Mouse (Mus musculus) heart, embryonic 16.5 days (tissue): ENCODE measurements around the gene Pdcl2. TPM values are rescaled to one million over a fixed set of nuclear protein-coding genes. Genes with fewer than 3 reads are reported as not detected.

Experiments
- ATAC-seq: fragments of 200-750 bp; cut with Nextera tagmentation; replicated peaks from 2 replicates; pipeline ENCODE4 v1.8.0; 2017; ENCODE audit warnings: moderate number of reproducible peaks; ENCODE audit not compliant: insufficient read depth, low FRiP score; ENCODE audit errors: extremely low read depth
- H3K27ac ChIP-seq: fragments of 300-500 bp; sonication (generic); 2 replicates; pipeline ENCODE4 v1.5.1; 2014; ENCODE audit warnings: mild to moderate bottlenecking, low read length, control low read depth, moderate library complexity
- H3K27me3 ChIP-seq: fragments of 300-500 bp; sonication (generic); 2 replicates; pipeline ENCODE4 v1.6.1; 2014; ENCODE audit warnings: low read length, mixed read lengths; ENCODE audit not compliant: control insufficient read depth, insufficient read depth
- H3K36me3 ChIP-seq: fragments of 300-500 bp; sonication (generic); 2 replicates; pipeline ENCODE4 v1.6.1; 2014; ENCODE audit not compliant: control insufficient read depth, insufficient read depth
- H3K4me1 ChIP-seq: fragments of 300-500 bp; sonication (generic); 2 replicates; pipeline ENCODE4 v1.6.1; 2014; ENCODE audit warnings: low read length, mixed read lengths; ENCODE audit not compliant: control insufficient read depth, insufficient read depth
- H3K4me2 ChIP-seq: fragments of 300-500 bp; sonication (generic); 2 replicates; pipeline ENCODE4 v1.6.1; 2014; ENCODE audit warnings: low read depth, mild to moderate bottlenecking, control low read depth, low read length
- H3K4me3 ChIP-seq: fragments of 300-500 bp; sonication (generic); 2 replicates; pipeline ENCODE4 v1.5.1; 2014; ENCODE audit warnings: mild to moderate bottlenecking, control low read depth, low read length
- H3K9ac ChIP-seq: fragments of 300-500 bp; sonication (generic); 2 replicates; pipeline ENCODE4 v1.6.1; 2014; ENCODE audit warnings: low read length, control low read depth
- H3K9me3 ChIP-seq: fragments of 300-500 bp; sonication (generic); replicated peaks from 2 replicates; pipeline ENCODE4 v1.6.1; 2016; ENCODE audit warnings: low read length; ENCODE audit not compliant: control insufficient read depth
- WGBS: fragments of 180-500 bp; shearing (Covaris S2); extraction: QIAGEN DNeasy Blood & Tissue Kit; methylation state at CpG from one replicate; pipeline ENCODE4 v1.1.7; 2014; 5-methylcytosine and 5-hydroxymethylcytosine counted together
- polyA plus RNA-seq: library from polyadenylated mRNA; unstranded; fragments of >200 nt; fragmentation: Nextera tagmentation; extraction: Ambion mirVana; gene quantifications from 2 replicates; pipeline ENCODE4 v1.2.1, GENCODE M21; 2015

Pdcl2 gene
- polyA plus RNA-seq: not detected in 2 replicates

- Histone ChIP-seq H3K9me3 (no peaks in the 10 kb centered on the region), H3K4me1 (no peaks in the 10 kb centered on the region), H3K27ac (no peak within 1 kb of the TSS), H3K36me3 (no peaks in the 10 kb centered on the region), H3K27me3 (no peaks in the 10 kb centered on the region), H3K4me3 (no peak within 1 kb of the TSS), H3K9ac (no peak within 1 kb of the TSS), H3K4me2 (no peak within 1 kb of the TSS)
- 90% methylated on average over 7 of the region's 7 CpGs for WGBS
- no peak for ATAC-seq
Measured at GRCm38 (mm10) chr5:76330953-76331352, at the start of gene Pdcl2. Gene Pdcl2, minus strand, starts transcription at chr5:76331156.

GRCm38 (mm10) chr5:76379216-76379615 is 48.3 kb upstream of the Pdcl2 start:
- WGBS: 32% methylated on average over 3 of the region's 3 CpGs
- Histone ChIP-seq H3K4me3 (no peak overlapping the region), H3K9me3 (no peaks in the 10 kb centered on the region), H3K27ac (no peak overlapping the region), H3K9ac (no peak overlapping the region), H3K4me2 (no peak overlapping the region), H3K4me1 (no peaks in the 10 kb centered on the region; the same call in 1 of the 2 replicates), H3K36me3 (no peaks in the 10 kb centered on the region), H3K27me3 (no peaks in the 10 kb centered on the region)
- no peak for ATAC-seq

GRCm38 (mm10) chr5:76369215-76369840 is 38.4 kb upstream of the Pdcl2 start:
- Histone ChIP-seq H3K27ac (no peak overlapping the region), H3K9ac (no peak overlapping the region), H3K27me3 (peaks cover under 1% of the 10 kb centered on the region), H3K4me1 (no peaks in the 10 kb centered on the region), H3K4me2 (no peak overlapping the region), H3K4me3 (no peak overlapping the region), H3K9me3 (no peaks in the 10 kb centered on the region), H3K36me3 (no peaks in the 10 kb centered on the region)
- WGBS: 67% methylated on average over 8 of the region's 8 CpGs
- no peak for ATAC-seq

GRCm38 (mm10) chr5:76365406-76365805 is 34.5 kb upstream of the Pdcl2 start:
- no peak overlapping the region for H3K4me2 ChIP-seq

GRCm38 (mm10) chr5:76363453-76364104 is 32.6 kb upstream of the Pdcl2 start, which contains the start of gene Nmu:
Gene Nmu, minus strand, starts transcription at chr5:76363788.
- Histone ChIP-seq H3K27ac (no peak within 1 kb of the TSS), H3K27me3 (peaks cover 13% of the 10 kb centered on the region), H3K9me3 (no peaks in the 10 kb centered on the region), H3K4me2 (peak within 1 kb of the TSS; percentile 66), H3K9ac (no peak within 1 kb of the TSS; the same call in 1 of the 2 replicates), H3K36me3 (no peaks in the 10 kb centered on the region), H3K4me3 (peak within 1 kb of the TSS; percentile 44), H3K4me1 (0 out of 2 replicates have a peak, but pooled peaks cover 3% of the 10 kb centered on the region)
- 3% methylated on average over 35 of the region's 35 CpGs for WGBS
- no peak for ATAC-seq

More at GRCm38 (mm10) chr5:76365406-76365805, 34.5 kb upstream of the Pdcl2 start:
- no peak for ATAC-seq
- H3K4me1 ChIP-seq: 0 out of 2 replicates have a peak, but pooled peaks cover 3% of the 10 kb centered on the region
- no peaks in the 10 kb centered on the region for H3K9me3 ChIP-seq
- H3K4me3 ChIP-seq: no peak overlapping the region
- 50% methylated on average over 5 of the region's 5 CpGs for WGBS
- no peak overlapping the region for H3K27ac ChIP-seq
- H3K27me3 ChIP-seq: peaks cover 13% of the 10 kb centered on the region
- no peak overlapping the region for H3K9ac ChIP-seq
- H3K36me3 ChIP-seq: no peaks in the 10 kb centered on the region

GRCm38 (mm10) chr5:76360786-76361185 is 29.8 kb upstream of the Pdcl2 start:
- ATAC-seq: no peak
- no peaks in the 10 kb centered on the region for H3K9me3 ChIP-seq
- 76% methylated on average over 4 of the region's 4 CpGs for WGBS
- H3K4me1 ChIP-seq: 0 out of 2 replicates have a peak, but pooled peaks cover 3% of the 10 kb centered on the region
- H3K27me3 ChIP-seq: peaks cover 13% of the 10 kb centered on the region
- H3K36me3 ChIP-seq: no peaks in the 10 kb centered on the region
- H3K4me3 ChIP-seq: no peak overlapping the region
- H3K27ac ChIP-seq: no peak overlapping the region
- no peak overlapping the region for H3K9ac ChIP-seq
- no peak overlapping the region for H3K4me2 ChIP-seq

- Histone ChIP-seq H3K27ac (no peak overlapping the region), H3K4me1 (0 out of 2 replicates have a peak, but pooled peaks cover 3% of the 10 kb centered on the region), H3K4me3 (no peak overlapping the region), H3K9me3 (no peaks in the 10 kb centered on the region), H3K27me3 (peaks cover 13% of the 10 kb centered on the region), H3K36me3 (no peaks in the 10 kb centered on the region), H3K4me2 (no peak overlapping the region), H3K9ac (no peak overlapping the region)
- WGBS: 71% methylated on average over 1 of the region's 1 CpGs
- no peak for ATAC-seq
Measured at GRCm38 (mm10) chr5:76360057-76360456, 29.1 kb upstream of the Pdcl2 start.

- Histone ChIP-seq H3K36me3 (no peaks in the 10 kb centered on the region), H3K9me3 (no peaks in the 10 kb centered on the region), H3K4me1 (no peaks in the 10 kb centered on the region), H3K27me3 (no peaks in the 10 kb centered on the region), H3K9ac (no peak overlapping the region), H3K4me2 (no peak overlapping the region), H3K27ac (no peak overlapping the region), H3K4me3 (no peak overlapping the region)
- WGBS: 72% methylated on average over 7 of the region's 7 CpGs
- ATAC-seq: no peak
Measured at GRCm38 (mm10) chr5:76351953-76352611, 21.1 kb upstream of the Pdcl2 start.

- WGBS: 69% methylated on average over 5 of the region's 5 CpGs
- Histone ChIP-seq H3K9ac (no peak overlapping the region), H3K27ac (no peak overlapping the region), H3K4me2 (no peak overlapping the region), H3K9me3 (no peaks in the 10 kb centered on the region), H3K4me3 (no peak overlapping the region), H3K36me3 (no peaks in the 10 kb centered on the region), H3K27me3 (no peaks in the 10 kb centered on the region), H3K4me1 (no peaks in the 10 kb centered on the region)
- no peak for ATAC-seq
Measured at GRCm38 (mm10) chr5:76351537-76351936, 20.6 kb upstream of the Pdcl2 start.
